Mouse (Mus musculus) neural tube, embryonic 14.5 days (tissue): ENCODE data around the gene C1qtnf4. TPM values are rescaled to one million over a fixed set of nuclear protein-coding genes. Genes with fewer than 3 reads are reported as not detected.
A peak's percentile ranks its signal among the peaks of the same experiment; 100 is the strongest.
"Not testable (repeated sequence)": the region's sequence is repeated elsewhere in the genome, so short reads cannot be mapped to it uniquely, and the experiment has no call there.

ENCODE experiments used
- ATAC-seq: fragments of 200-750 bp; cut with Nextera tagmentation; 2 replicates; pipeline ENCODE4 v1.8.0; 2017; ENCODE audit warnings: low read depth, mild to moderate bottlenecking, moderate TSS enrichment, moderate library complexity
- H3K27ac ChIP-seq: fragments of 300-500 bp; sonication (generic); 2 replicates; pipeline ENCODE4 v1.5.1; 2014; ENCODE audit warnings: low read depth, mild to moderate bottlenecking, control low read depth, low read length, moderate library complexity, mixed read lengths
- H3K27me3 ChIP-seq: fragments of 300-500 bp; sonication (generic); 2 replicates; pipeline ENCODE4 v1.6.1; 2014; ENCODE audit warnings: low read length; ENCODE audit not compliant: control insufficient read depth, insufficient read depth
- H3K36me3 ChIP-seq: fragments of 300-500 bp; sonication (generic); 2 replicates; pipeline ENCODE4 v1.6.1; 2014; ENCODE audit warnings: low read length, mixed read lengths; ENCODE audit not compliant: control insufficient read depth, insufficient read depth
- H3K4me1 ChIP-seq: fragments of 300-500 bp; sonication (generic); 2 replicates; pipeline ENCODE4 v1.6.1; 2014; ENCODE audit warnings: low read length; ENCODE audit not compliant: control insufficient read depth, insufficient read depth
- H3K4me2 ChIP-seq: fragments of 300-500 bp; sonication (generic); 2 replicates; pipeline ENCODE4 v1.6.1; 2014; ENCODE audit warnings: mild to moderate bottlenecking, low read depth, low read length, control low read depth
- H3K4me3 ChIP-seq: fragments of 300-500 bp; sonication (generic); 2 replicates; pipeline ENCODE4 v1.5.1; 2014; ENCODE audit warnings: low read depth, low read length, control low read depth, mixed read lengths
- H3K9ac ChIP-seq: fragments of 300-500 bp; sonication (generic); replicated peaks from 2 replicates; pipeline ENCODE4 v1.6.1; 2014; ENCODE audit warnings: low read depth, mild to moderate bottlenecking, control low read depth, low read length, mixed read lengths
- H3K9me3 ChIP-seq: fragments of 300-500 bp; sonication (generic); 2 replicates; pipeline ENCODE4 v1.6.1; 2016; ENCODE audit warnings: low read length; ENCODE audit not compliant: control insufficient read depth
- WGBS: fragments of 180-500 bp; shearing (Covaris S2); extraction: QIAGEN DNeasy Blood & Tissue Kit; methylation state at CpG from one replicate; pipeline ENCODE4 v1.1.7; 2014; 5-methylcytosine and 5-hydroxymethylcytosine counted together
- polyA plus RNA-seq: library from polyadenylated mRNA; unstranded; fragments of >200 nt; fragmentation: Nextera tagmentation; extraction: Ambion mirVana; gene quantifications from 2 replicates; pipeline ENCODE4 v1.2.1, GENCODE M21; 2014

Gene C1qtnf4
- polyA plus RNA-seq, 1 experiment from 2014 or later = 135 TPM

DNA sequence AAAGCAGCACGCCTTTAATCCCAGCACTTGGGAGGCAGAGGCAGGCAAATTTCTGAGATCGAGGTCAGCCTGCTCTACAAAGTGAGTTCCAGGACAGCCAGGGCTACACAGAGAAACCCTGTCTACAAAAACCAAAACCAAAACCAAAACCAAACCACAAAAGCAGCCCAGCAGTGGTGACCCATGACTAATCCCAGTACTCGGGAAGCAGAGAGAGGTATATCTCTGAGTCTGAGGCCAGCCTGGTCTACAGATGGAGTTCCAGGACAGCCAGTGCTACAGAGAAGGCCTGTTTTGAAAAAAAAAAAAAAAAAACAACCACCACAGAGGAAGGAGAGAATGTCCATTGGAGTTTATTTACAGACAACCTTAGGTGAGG lies 8.6 kb downstream of the C1qtnf4 start:
- WGBS = 95% methylated on average over 3 of the region's 3 CpGs
- H3K4me2 ChIP-seq, H3K9me3 ChIP-seq, H3K27me3 ChIP-seq, H3K27ac ChIP-seq, ATAC-seq, H3K9ac ChIP-seq, H3K4me3 ChIP-seq: not testable (repeated sequence)
- peaks cover 16% of the 10 kb centered on the region for H3K4me1 ChIP-seq
- H3K36me3 ChIP-seq = peaks cover 40% of the 10 kb centered on the region

GRCm38 (mm10) chr2:90903398-90903797 lies 17.7 kb downstream of the C1qtnf4 start:
- Histone ChIP-seq H3K27ac (no peak overlapping the region), H3K9me3 (no peaks in the 10 kb centered on the region), H3K4me2 (peak overlapping the region; percentile 81), H3K4me3 (peak overlapping the region; percentile 74), H3K4me1 (peaks cover 20% of the 10 kb centered on the region; the same call in 1 of the 2 replicates), H3K36me3 (peaks cover 8% of the 10 kb centered on the region; the same call in 1 of the 2 replicates), H3K9ac (0 out of 2 replicates have a peak overlapping the region, but pooled peaks have one; percentile 85), H3K27me3 (no peaks in the 10 kb centered on the region)
- no peak for ATAC-seq
- WGBS = 92% methylated on average over 2 of the region's 2 CpGs

DNA sequence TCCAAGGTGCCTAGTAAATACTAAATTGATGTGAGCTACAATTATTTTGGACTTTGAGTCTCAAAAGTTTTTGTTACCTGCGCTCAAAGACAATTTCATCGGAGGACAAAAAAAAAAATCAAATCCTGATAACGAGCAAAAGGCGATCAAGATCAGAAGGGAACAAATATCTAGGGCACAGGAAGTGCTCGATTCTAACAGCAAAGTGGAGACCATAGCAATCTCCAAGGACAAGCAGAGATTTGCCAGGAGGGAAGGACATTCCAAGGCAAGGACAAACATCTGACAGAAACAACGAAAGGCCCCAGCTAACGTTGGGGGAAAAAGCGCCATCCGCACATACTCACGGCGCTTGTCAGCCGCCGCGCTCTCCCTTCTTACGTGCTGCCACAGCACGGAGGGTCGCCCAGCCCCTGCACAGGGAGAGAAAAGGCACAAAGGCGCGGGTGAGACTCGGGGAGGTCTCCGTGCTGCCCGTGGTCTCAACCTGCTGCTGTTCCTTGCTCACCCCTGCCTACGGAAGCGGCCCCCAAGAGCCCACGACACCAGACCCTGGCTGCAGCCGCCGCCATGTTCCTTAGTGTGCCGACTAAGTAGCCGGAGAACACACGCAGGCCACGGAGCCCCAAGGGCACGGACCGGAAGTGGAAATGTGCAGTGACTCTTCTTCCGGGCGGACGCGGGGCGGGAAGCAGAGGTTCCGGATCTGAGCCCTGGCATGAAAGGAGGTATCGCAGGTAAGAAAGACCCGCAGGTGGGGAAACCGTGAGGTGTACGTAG lies 18.6 kb downstream of the C1qtnf4 start, which contains the start of the genes Kbtbd4 and Ndufs3:
TSS of gene Kbtbd4 (plus strand) at position 665 of the 780 bp plus-strand sequence.
TSS of gene Ndufs3 (minus strand) at position 752 of the 780 bp plus-strand sequence.
- peak; percentile 95 for ATAC-seq
- Histone ChIP-seq H3K4me1 (peaks cover 20% of the 10 kb centered on the region; the same call in 1 of the 2 replicates), H3K9me3 (no peaks in the 10 kb centered on the region), H3K27ac (peak within 1 kb of the TSS; percentile 87), H3K4me3 (peak within 1 kb of the TSS; percentile 74), H3K36me3 (peaks cover 13% of the 10 kb centered on the region), H3K9ac (peak within 1 kb of the TSS; percentile 85), H3K4me2 (peak within 1 kb of the TSS; percentile 81), H3K27me3 (no peaks in the 10 kb centered on the region)
- under 1% methylated on average over 43 of the region's 43 CpGs for WGBS

- peak overlapping the region; percentile 87 for H3K27ac ChIP-seq
- peak overlapping the region; percentile 85 for H3K9ac ChIP-seq
- peak overlapping the region; percentile 81 for H3K4me2 ChIP-seq
- H3K27me3 ChIP-seq = no peaks in the 10 kb centered on the region
- H3K36me3 ChIP-seq = peaks cover 19% of the 10 kb centered on the region
- WGBS = 1% methylated on average over 20 of the region's 21 CpGs
- peak overlapping the region; percentile 74 for H3K4me3 ChIP-seq
- H3K4me1 ChIP-seq = peaks cover 20% of the 10 kb centered on the region; the same call in 1 of the 2 replicates
- peak; percentile 65 for ATAC-seq
- no peaks in the 10 kb centered on the region for H3K9me3 ChIP-seq
Observed at GRCm38 (mm10) chr2:90904856-90905224, 19.2 kb downstream of the C1qtnf4 start.

DNA sequence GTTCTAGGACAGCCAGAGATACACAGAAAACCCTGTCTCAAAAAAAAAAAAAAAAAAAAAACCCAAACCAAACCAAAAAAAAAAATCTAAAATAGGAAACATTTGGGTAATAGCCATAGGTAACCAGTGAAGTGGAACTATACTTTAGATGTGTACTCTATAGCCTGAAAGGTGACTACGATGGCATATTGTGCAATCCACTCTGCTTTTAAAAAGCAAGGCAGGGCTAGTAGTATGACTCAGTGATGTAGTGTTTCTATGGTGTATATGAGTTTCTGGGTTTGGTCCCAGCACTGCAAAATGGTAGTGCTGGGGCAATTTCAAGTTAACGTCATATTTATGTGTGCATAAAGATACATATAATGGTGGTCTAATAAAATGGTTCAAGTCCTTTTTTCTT lies 21.1 kb downstream of the C1qtnf4 start:
- 97% methylated on average over 2 of the region's 2 CpGs for WGBS
- peaks cover 25% of the 10 kb centered on the region for H3K36me3 ChIP-seq

DNA sequence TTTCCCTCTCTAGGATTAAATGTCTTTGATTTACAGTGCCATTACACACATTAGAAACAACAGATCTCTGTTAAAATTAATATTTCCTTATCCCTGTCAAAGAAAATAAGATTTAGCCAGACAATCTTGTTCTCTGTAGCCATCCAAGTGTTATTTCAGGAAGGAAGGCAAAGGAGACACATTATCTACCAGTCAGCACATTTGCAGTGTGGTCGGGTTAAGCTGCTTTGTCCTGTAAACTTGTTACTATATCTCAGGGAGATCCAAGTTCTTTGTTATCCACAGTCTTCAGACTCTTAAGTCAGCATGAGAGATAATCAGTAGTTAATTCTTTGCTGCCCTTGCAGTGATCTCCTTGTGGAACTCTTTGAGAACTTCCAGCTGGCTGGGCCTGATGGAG lies 25.2 kb downstream of the C1qtnf4 start:
- 79% methylated on average over 1 of the region's 1 CpGs for WGBS
- Histone ChIP-seq H3K4me2 (no peak overlapping the region), H3K36me3 (peaks cover 38% of the 10 kb centered on the region)

More for the DNA sequence above, 21.1 kb downstream of the C1qtnf4 start:
- Histone ChIP-seq H3K9me3 (no peaks in the 10 kb centered on the region), H3K27ac (no peak overlapping the region), H3K9ac (no peak overlapping the region), H3K4me1 (peaks cover 20% of the 10 kb centered on the region; the same call in 1 of the 2 replicates), H3K4me2 (no peak overlapping the region), H3K27me3 (no peaks in the 10 kb centered on the region), H3K4me3 (no peak overlapping the region)
- ATAC-seq = no peak

GRCm38 (mm10) chr2:90911668-90912067 lies 26.0 kb downstream of the C1qtnf4 start:
- Histone ChIP-seq H3K4me1 (peaks cover 17% of the 10 kb centered on the region; the same call in 1 of the 2 replicates), H3K27ac (no peak overlapping the region), H3K36me3 (peaks cover 38% of the 10 kb centered on the region), H3K9ac (no peak overlapping the region), H3K27me3 (no peaks in the 10 kb centered on the region), H3K4me2 (no peak overlapping the region), H3K9me3 (no peaks in the 10 kb centered on the region), H3K4me3 (no peak overlapping the region)
- ATAC-seq = no peak
- 95% methylated on average over 1 of the region's 1 CpGs for WGBS

More for the DNA sequence above, 25.2 kb downstream of the C1qtnf4 start:
- ATAC-seq = no peak
- no peak overlapping the region for H3K27ac ChIP-seq
- no peak overlapping the region for H3K9ac ChIP-seq
- no peaks in the 10 kb centered on the region for H3K9me3 ChIP-seq
- H3K4me1 ChIP-seq = peaks cover 11% of the 10 kb centered on the region; the same call in 1 of the 2 replicates
- no peak overlapping the region for H3K4me3 ChIP-seq
- H3K27me3 ChIP-seq = no peaks in the 10 kb centered on the region

- peaks cover 13% of the 10 kb centered on the region; the same call in 1 of the 2 replicates for H3K4me1 ChIP-seq
- H3K9ac ChIP-seq = no peak overlapping the region
- H3K27ac ChIP-seq = no peak overlapping the region
- no peaks in the 10 kb centered on the region for H3K27me3 ChIP-seq
- H3K36me3 ChIP-seq = peaks cover 34% of the 10 kb centered on the region
- ATAC-seq = no peak
- no peaks in the 10 kb centered on the region for H3K9me3 ChIP-seq
- no peak overlapping the region for H3K4me3 ChIP-seq
- WGBS = 74% methylated on average over 2 of the region's 2 CpGs
- no peak overlapping the region for H3K4me2 ChIP-seq
Observed at GRCm38 (mm10) chr2:90913671-90914070, 28.0 kb downstream of the C1qtnf4 start.

- H3K4me3 ChIP-seq = no peak overlapping the region
- H3K36me3 ChIP-seq = peaks cover 21% of the 10 kb centered on the region
- H3K9ac ChIP-seq = no peak overlapping the region
- H3K27me3 ChIP-seq = no peaks in the 10 kb centered on the region
- 45% methylated on average over 1 of the region's 1 CpGs for WGBS
- H3K27ac ChIP-seq = no peak overlapping the region
- H3K9me3 ChIP-seq = no peaks in the 10 kb centered on the region
- no peak overlapping the region; the same call in 1 of the 2 replicates for H3K4me2 ChIP-seq
- H3K4me1 ChIP-seq = peaks cover 13% of the 10 kb centered on the region; the same call in 1 of the 2 replicates
- ATAC-seq = no peak
Observed at GRCm38 (mm10) chr2:90915516-90915915, 29.9 kb downstream of the C1qtnf4 start.
